Mouse (Mus musculus) heart, adult 2 months (tissue): ENCODE data around the gene Pstpip1.

Source experiments
- CTCF ChIP-seq: fragments of 200-600 bp; IDR thresholded peaks from 2 replicates; pipeline ENCODE4 v1.8.1; 2022; ENCODE audit warnings: antibody characterized with exemption, mild to moderate bottlenecking, moderate library complexity
- EP300 ChIP-seq: fragments of 200-500 bp; IDR thresholded peaks from 2 replicates; pipeline ENCODE4 v1.6.1; 2011; ENCODE audit warnings: low read depth, low read length, control low read depth; ENCODE audit not compliant: insufficient read depth
- POLR2A ChIP-seq: fragments of 200-500 bp; IDR thresholded peaks from 2 replicates; pipeline ENCODE4 v1.6.1; 2011; ENCODE audit warnings: mild to moderate bottlenecking, low read depth, low read length, control low read depth; ENCODE audit not compliant: insufficient read depth

GRCm38 (mm10) chr9:56175316-56175715 is 85.6 kb downstream of the Pstpip1 start:
- no peak for TF ChIP-seq CTCF
- no peak for TF ChIP-seq EP300
- TF ChIP-seq POLR2A: no peak
